Mouse (Mus musculus) ES-Bruce4 (cell line): ENCODE results near the gene Mcoln2. TPM values are rescaled to one million over a fixed set of nuclear protein-coding genes. Genes with fewer than 3 reads are reported as not detected.

ENCODE experiments used
- H3K27ac ChIP-seq: 2 replicates; pipeline ENCODE4 v1.5.1; 2012; ENCODE audit warnings: low read length, inconsistent platforms; ENCODE audit not compliant: insufficient read depth
- H3K27me3 ChIP-seq: 2 replicates; pipeline ENCODE4 v1.6.1; 2012; ENCODE audit warnings: mild to moderate bottlenecking, low read length, inconsistent platforms; ENCODE audit not compliant: control insufficient read depth, poor library complexity, insufficient read depth, severe bottlenecking
- H3K36me3 ChIP-seq: 2 replicates; pipeline ENCODE4 v1.6.1; 2012; ENCODE audit warnings: inconsistent platforms, mild to moderate bottlenecking, low read length, moderate library complexity; ENCODE audit not compliant: control insufficient read depth, poor library complexity, insufficient read depth, severe bottlenecking
- H3K4me1 ChIP-seq: one replicate; pipeline ENCODE4 v1.8.1; 2011; ENCODE audit warnings: low read length; ENCODE audit not compliant: control insufficient read depth, insufficient read depth
- H3K4me3 ChIP-seq: 2 replicates; pipeline ENCODE4 v1.5.1; 2011; ENCODE audit warnings: low read depth, mild to moderate bottlenecking, low read length
- H3K9ac ChIP-seq: 2 replicates; pipeline ENCODE4 v1.6.1; 2012; ENCODE audit warnings: low read depth, mild to moderate bottlenecking, inconsistent platforms; ENCODE audit not compliant: poor library complexity, severe bottlenecking
- H3K9me3 ChIP-seq: replicated peaks from 2 replicates; pipeline ENCODE4 v1.6.1; 2012; ENCODE audit warnings: mild to moderate bottlenecking, low read length, inconsistent platforms; ENCODE audit not compliant: control insufficient read depth, poor library complexity, insufficient read depth, severe bottlenecking
- CTCF ChIP-seq: IDR thresholded peaks from one replicate; pipeline ENCODE4 v1.8.1; 2011; ENCODE audit warnings: low read depth, low read length
- EP300 ChIP-seq: IDR thresholded peaks from 2 replicates; pipeline ENCODE4 v1.6.1; 2011; ENCODE audit warnings: low read depth, low read length; ENCODE audit not compliant: insufficient read depth
- POLR2A ChIP-seq: IDR thresholded peaks from one replicate; pipeline ENCODE4 v1.8.1; 2011; ENCODE audit warnings: low read length; ENCODE audit not compliant: insufficient read depth
- polyA plus RNA-seq: library from polyadenylated mRNA; stranded (reverse); fragments of >200 nt; gene quantifications from 2 replicates; pipeline ENCODE4 v1.2.4, GENCODE M21; 2011; ENCODE audit warnings: low read depth; ENCODE audit not compliant: missing spikeins, insufficient read depth, insufficient read length

The Mcoln2 gene
- polyA plus RNA-seq, 1 experiment, result not detected

DNA sequence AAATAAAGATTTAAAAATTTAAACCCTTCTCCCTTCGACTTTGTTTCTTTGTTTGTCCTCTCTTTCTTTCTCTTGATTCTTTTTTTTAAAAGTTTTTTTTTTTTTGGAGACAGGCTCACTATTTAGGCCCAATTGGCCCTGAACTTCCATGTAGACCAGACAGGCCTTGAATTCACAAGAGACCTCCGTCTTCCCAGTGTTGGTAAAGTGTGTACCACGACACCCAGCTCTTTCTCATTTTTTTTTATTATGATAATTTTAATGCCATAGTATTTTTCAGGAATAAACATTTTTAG, 27.6 kb upstream of the Mcoln2 start:
- H3K9ac ChIP-seq, result no peak overlapping the region
- no peaks in the 10 kb centered on the region for H3K36me3 ChIP-seq
- no peak overlapping the region for H3K27ac ChIP-seq
- H3K27me3 ChIP-seq, result no peaks in the 10 kb centered on the region; the same call in 1 of the 2 replicates
- no peaks in the 10 kb centered on the region for H3K9me3 ChIP-seq
- H3K4me1 ChIP-seq, result peaks cover under 1% of the 10 kb centered on the region
- H3K4me3 ChIP-seq, result no peak overlapping the region
- no peak for TF ChIP-seq CTCF
- TF ChIP-seq POLR2A, result no peak
- no peak for TF ChIP-seq EP300

- Histone ChIP-seq H3K4me1 (no peaks in the 10 kb centered on the region), H3K27ac (no peak overlapping the region), H3K9ac (no peak overlapping the region), H3K9me3 (no peaks in the 10 kb centered on the region), H3K4me3 (no peak overlapping the region), H3K36me3 (no peaks in the 10 kb centered on the region), H3K27me3 (no peaks in the 10 kb centered on the region; the same call in 1 of the 2 replicates)
- TF ChIP-seq EP300, result no peak
- no peak for TF ChIP-seq CTCF
- no peak for TF ChIP-seq POLR2A
Measured at GRCm38 (mm10) chr3:146122807-146123463, 26.7 kb upstream of the Mcoln2 start.

DNA sequence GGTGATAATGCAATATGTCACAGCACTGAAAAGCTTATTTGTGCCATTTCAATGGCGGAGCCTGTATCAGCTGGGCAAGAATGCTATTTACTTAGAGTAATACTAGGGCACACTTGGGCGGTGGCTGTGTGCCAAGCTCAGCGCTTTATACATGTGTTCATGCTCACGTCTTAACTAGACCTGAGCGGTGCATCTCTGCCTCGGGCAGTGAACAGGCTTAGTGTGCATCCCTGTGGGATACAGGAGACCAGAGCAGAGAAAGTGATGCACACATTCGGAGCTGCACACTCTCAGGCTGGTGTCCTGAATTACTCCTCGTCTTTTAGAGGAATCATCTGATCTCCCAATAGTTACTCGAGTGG, 26.2 kb upstream of the Mcoln2 start:
- TF ChIP-seq POLR2A (no peak), CTCF (no peak), EP300 (no peak)
- Histone ChIP-seq H3K4me3 (no peak overlapping the region), H3K9me3 (no peaks in the 10 kb centered on the region), H3K9ac (no peak overlapping the region), H3K36me3 (no peaks in the 10 kb centered on the region), H3K4me1 (no peaks in the 10 kb centered on the region), H3K27me3 (no peaks in the 10 kb centered on the region; the same call in 1 of the 2 replicates), H3K27ac (no peak overlapping the region)

GRCm38 (mm10) chr3:146127205-146127604, 22.4 kb upstream of the Mcoln2 start:
- no peak for TF ChIP-seq CTCF
- TF ChIP-seq POLR2A, result no peak
- TF ChIP-seq EP300, result no peak
- Histone ChIP-seq H3K27ac (no peak overlapping the region), H3K9ac (no peak overlapping the region), H3K9me3 (no peaks in the 10 kb centered on the region), H3K4me1 (no peaks in the 10 kb centered on the region), H3K36me3 (no peaks in the 10 kb centered on the region), H3K27me3 (no peaks in the 10 kb centered on the region; the same call in 1 of the 2 replicates), H3K4me3 (no peak overlapping the region)

DNA sequence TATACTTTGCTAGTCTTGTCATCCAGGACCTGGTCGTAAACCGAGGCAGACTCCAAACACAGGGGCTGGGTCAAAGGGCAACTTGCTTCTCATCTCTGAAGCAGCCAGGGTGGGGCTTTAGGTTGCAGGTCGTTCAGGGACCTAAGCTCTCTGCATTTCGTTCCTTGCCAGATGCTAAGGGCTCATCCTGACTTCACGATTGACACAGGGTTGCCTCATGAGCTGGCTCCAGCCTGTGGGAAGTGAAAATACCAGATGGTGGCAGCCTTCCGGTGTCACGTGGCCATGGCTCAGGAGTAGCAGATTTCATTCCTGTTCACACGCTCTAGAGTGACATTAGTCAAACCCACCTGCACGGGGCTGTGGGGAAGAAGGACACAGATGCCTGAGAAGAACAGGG, 14.8 kb upstream of the Mcoln2 start:
- Histone ChIP-seq H3K9ac (no peak overlapping the region), H3K27ac (no peak overlapping the region), H3K4me1 (no peaks in the 10 kb centered on the region), H3K27me3 (no peaks in the 10 kb centered on the region), H3K9me3 (no peaks in the 10 kb centered on the region), H3K4me3 (no peak overlapping the region), H3K36me3 (no peaks in the 10 kb centered on the region)
- TF ChIP-seq POLR2A, result no peak
- no peak for TF ChIP-seq EP300
- TF ChIP-seq CTCF, result no peak

GRCm38 (mm10) chr3:146135417-146135816, 14.2 kb upstream of the Mcoln2 start:
- Histone ChIP-seq H3K4me3 (no peak overlapping the region), H3K9me3 (no peaks in the 10 kb centered on the region), H3K36me3 (no peaks in the 10 kb centered on the region), H3K9ac (no peak overlapping the region), H3K4me1 (no peaks in the 10 kb centered on the region), H3K27ac (no peak overlapping the region), H3K27me3 (no peaks in the 10 kb centered on the region)
- TF ChIP-seq POLR2A (no peak), EP300 (no peak), CTCF (no peak)
